Mouse (Mus musculus) midbrain, embryonic 16.5 days (tissue): Measurements from ENCODE around the gene Smyd2. TPM values are rescaled to one million over a fixed set of nuclear protein-coding genes. Genes with fewer than 3 reads are reported as not detected.

ENCODE experiments used
- ATAC-seq: fragments of 200-750 bp; cut with Nextera tagmentation; 2 replicates; pipeline ENCODE4 v1.8.0; 2017; ENCODE audit warnings: moderate TSS enrichment
- H3K27ac ChIP-seq: fragments of 300-500 bp; sonication (generic); 2 replicates; pipeline ENCODE4 v1.5.1; 2014; ENCODE audit warnings: mild to moderate bottlenecking, low read length, mixed read lengths
- H3K27me3 ChIP-seq: fragments of 300-500 bp; sonication (generic); 2 replicates; pipeline ENCODE4 v1.6.1; 2014; ENCODE audit warnings: low read depth, low read length, mixed read lengths; ENCODE audit not compliant: control insufficient read depth, insufficient read depth
- H3K36me3 ChIP-seq: fragments of 300-500 bp; sonication (generic); 2 replicates; pipeline ENCODE4 v1.6.1; 2014; ENCODE audit warnings: mild to moderate bottlenecking, low read length, moderate library complexity, mixed read lengths; ENCODE audit not compliant: control insufficient read depth, insufficient read depth
- H3K4me1 ChIP-seq: fragments of 300-500 bp; sonication (generic); 2 replicates; pipeline ENCODE4 v1.6.1; 2014; ENCODE audit warnings: mild to moderate bottlenecking, low read length, mixed read lengths; ENCODE audit not compliant: control insufficient read depth, insufficient read depth
- H3K4me2 ChIP-seq: fragments of 300-500 bp; sonication (generic); 2 replicates; pipeline ENCODE4 v1.6.1; 2014; ENCODE audit warnings: mild to moderate bottlenecking, low read length, mixed read lengths
- H3K4me3 ChIP-seq: fragments of 300-500 bp; sonication (generic); 2 replicates; pipeline ENCODE4 v1.5.1; 2014; ENCODE audit warnings: low read depth, mild to moderate bottlenecking, low read length, moderate library complexity, mixed read lengths
- H3K9ac ChIP-seq: fragments of 300-500 bp; sonication (generic); 2 replicates; pipeline ENCODE4 v1.6.1; 2014; ENCODE audit warnings: low read depth, low read length, mixed read lengths
- H3K9me3 ChIP-seq: fragments of 300-500 bp; sonication (generic); replicated peaks from 2 replicates; pipeline ENCODE4 v1.6.1; 2014; ENCODE audit warnings: mild to moderate bottlenecking, low read length, mixed read lengths; ENCODE audit not compliant: control insufficient read depth, poor library complexity, severe bottlenecking
- WGBS: fragments of 180-500 bp; shearing (Covaris S2); extraction: QIAGEN DNeasy Blood & Tissue Kit; methylation state at CpG from one replicate; pipeline ENCODE4 v1.1.7; 2014; 5-methylcytosine and 5-hydroxymethylcytosine counted together
- polyA plus RNA-seq: library from polyadenylated mRNA; unstranded; fragments of >200 nt; fragmentation: Nextera tagmentation; extraction: Ambion mirVana; gene quantifications from 2 replicates; pipeline ENCODE4 v1.2.1, GENCODE M21; 2015

Smyd2 gene
- polyA plus RNA-seq, 1 experiment from 2014 or later = 78.7 TPM

GRCm38 (mm10) chr1:189936436-189937105 lies 14.4 kb upstream of the Smyd2 start:
- Histone ChIP-seq H3K4me1 (no peaks in the 10 kb centered on the region), H3K27me3 (no peaks in the 10 kb centered on the region), H3K9me3 (no peaks in the 10 kb centered on the region), H3K4me3 (no peak overlapping the region), H3K9ac (no peak overlapping the region), H3K27ac (no peak overlapping the region), H3K36me3 (no peaks in the 10 kb centered on the region), H3K4me2 (no peak overlapping the region)
- 88% methylated on average over 10 of the region's 10 CpGs for WGBS
- no peak for ATAC-seq

- no peak for ATAC-seq
- 74% methylated on average over 9 of the region's 9 CpGs for WGBS
Measured at GRCm38 (mm10) chr1:189933480-189934202, 11.5 kb upstream of the Smyd2 start.

GRCm38 (mm10) chr1:189932976-189933375 lies 10.8 kb upstream of the Smyd2 start:
- Histone ChIP-seq H3K27ac (no peak overlapping the region), H3K4me2 (no peak overlapping the region), H3K9me3 (no peaks in the 10 kb centered on the region), H3K9ac (no peak overlapping the region), H3K4me1 (no peaks in the 10 kb centered on the region), H3K27me3 (no peaks in the 10 kb centered on the region), H3K4me3 (no peak overlapping the region), H3K36me3 (no peaks in the 10 kb centered on the region)
- ATAC-seq = no peak
- WGBS = 60% methylated on average over 7 of the region's 7 CpGs

More at GRCm38 (mm10) chr1:189933480-189934202, 11.5 kb upstream of the Smyd2 start:
- no peaks in the 10 kb centered on the region for H3K4me1 ChIP-seq
- no peak overlapping the region for H3K9ac ChIP-seq
- no peaks in the 10 kb centered on the region for H3K9me3 ChIP-seq
- no peaks in the 10 kb centered on the region for H3K36me3 ChIP-seq
- H3K4me3 ChIP-seq = no peak overlapping the region
- H3K27ac ChIP-seq = no peak overlapping the region
- no peaks in the 10 kb centered on the region for H3K27me3 ChIP-seq
- no peak overlapping the region for H3K4me2 ChIP-seq

- H3K4me2 ChIP-seq = 0 out of 2 replicates have a peak overlapping the region, but pooled peaks have one; percentile 6
- H3K27me3 ChIP-seq = no peaks in the 10 kb centered on the region
- WGBS = 26% methylated on average over 12 of the region's 12 CpGs
- no peak for ATAC-seq
- H3K9ac ChIP-seq = no peak overlapping the region
- no peak overlapping the region for H3K27ac ChIP-seq
- no peaks in the 10 kb centered on the region for H3K9me3 ChIP-seq
- no peaks in the 10 kb centered on the region for H3K36me3 ChIP-seq
- H3K4me3 ChIP-seq = no peak overlapping the region
- no peaks in the 10 kb centered on the region for H3K4me1 ChIP-seq
Measured at GRCm38 (mm10) chr1:189932190-189932589, 10.0 kb upstream of the Smyd2 start.

GRCm38 (mm10) chr1:189929896-189930295 lies 7.7 kb upstream of the Smyd2 start:
- Histone ChIP-seq H3K4me1 (no peaks in the 10 kb centered on the region), H3K27ac (no peak overlapping the region), H3K4me2 (no peak overlapping the region), H3K4me3 (no peak overlapping the region), H3K9me3 (no peaks in the 10 kb centered on the region), H3K36me3 (no peaks in the 10 kb centered on the region), H3K9ac (no peak overlapping the region), H3K27me3 (no peaks in the 10 kb centered on the region)
- WGBS = 46% methylated on average over 4 of the region's 4 CpGs
- ATAC-seq = no peak

- Histone ChIP-seq H3K36me3 (no peaks in the 10 kb centered on the region), H3K4me1 (peaks cover 4% of the 10 kb centered on the region), H3K9ac (no peak overlapping the region), H3K9me3 (no peaks in the 10 kb centered on the region), H3K27ac (no peak overlapping the region), H3K27me3 (peaks cover 3% of the 10 kb centered on the region; the same call in 1 of the 2 replicates), H3K4me2 (no peak overlapping the region), H3K4me3 (no peak overlapping the region)
- WGBS = 6% methylated on average over 6 of the region's 6 CpGs
- ATAC-seq = no peak
Measured at GRCm38 (mm10) chr1:189927644-189928043, 5.5 kb upstream of the Smyd2 start.

GRCm38 (mm10) chr1:189926279-189926678 lies 4.1 kb upstream of the Smyd2 start:
- Histone ChIP-seq H3K27me3 (peaks cover 3% of the 10 kb centered on the region; the same call in 1 of the 2 replicates), H3K9me3 (no peaks in the 10 kb centered on the region), H3K4me2 (no peak overlapping the region), H3K4me1 (peaks cover 9% of the 10 kb centered on the region), H3K36me3 (no peaks in the 10 kb centered on the region), H3K9ac (no peak overlapping the region), H3K27ac (no peak overlapping the region), H3K4me3 (no peak overlapping the region)
- ATAC-seq = no peak
- 58% methylated on average over 8 of the region's 8 CpGs for WGBS

GRCm38 (mm10) chr1:189923871-189924568 lies 1.9 kb upstream of the Smyd2 start:
- Histone ChIP-seq H3K4me3 (no peak overlapping the region), H3K4me2 (no peak overlapping the region), H3K36me3 (no peaks in the 10 kb centered on the region), H3K9ac (no peak overlapping the region; the same call in 1 of the 2 replicates), H3K27me3 (peaks cover 3% of the 10 kb centered on the region; the same call in 1 of the 2 replicates), H3K4me1 (peaks cover 14% of the 10 kb centered on the region), H3K27ac (no peak overlapping the region), H3K9me3 (no peaks in the 10 kb centered on the region)
- 73% methylated on average over 22 of the region's 22 CpGs for WGBS
- ATAC-seq = no peak

- Histone ChIP-seq H3K36me3 (no peaks in the 10 kb centered on the region), H3K4me3 (no peak overlapping the region), H3K4me1 (peaks cover 16% of the 10 kb centered on the region), H3K9me3 (no peaks in the 10 kb centered on the region), H3K4me2 (no peak overlapping the region), H3K27ac (no peak overlapping the region), H3K27me3 (peaks cover 3% of the 10 kb centered on the region; the same call in 1 of the 2 replicates), H3K9ac (no peak overlapping the region)
- 77% methylated on average over 4 of the region's 4 CpGs for WGBS
- no peak for ATAC-seq
Measured at GRCm38 (mm10) chr1:189923157-189923556, 994 bp upstream of the Smyd2 start.
